ENCODE assay signal across 24 mouse cellular contexts in the genomic region with DNA sequence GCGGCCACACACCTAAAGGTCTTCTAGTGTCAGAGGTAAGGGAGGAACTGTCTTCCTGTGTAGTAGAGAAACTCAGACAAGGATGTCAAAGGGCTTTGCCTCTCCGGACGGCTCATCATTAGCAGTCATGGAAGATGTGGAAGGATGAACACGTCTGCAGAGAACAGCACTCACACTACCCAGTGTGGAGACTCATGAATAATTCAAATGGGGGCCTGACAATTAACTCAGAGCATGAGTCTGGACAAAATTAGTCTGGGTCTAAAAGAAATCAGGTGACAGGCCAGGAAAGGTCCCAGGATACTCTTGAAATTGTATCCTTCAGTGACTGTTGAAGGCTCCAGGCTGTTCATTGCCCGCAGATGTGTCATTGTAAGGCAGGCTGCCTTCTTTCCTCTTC. TPM values are rescaled to one million over a fixed set of nuclear protein-coding genes. Genes with fewer than 3 reads are reported as not detected.
A peak's percentile ranks its signal among the peaks of the same experiment; 100 is the strongest.
DNase-seq lines count a peak whose midpoint lies in the region; ATAC-seq and TF ChIP-seq lines count a peak whose summit lies in the region.
"Had no signal": no experiment of that assay in that cellular context is flagged by ENCODE, and none has a peak within 500 bp of the region (broad histone marks: within the 10 kb centered on the region; RNA-seq: fewer than 3 reads in every experiment).

No protein-coding gene starts in this region.

- no peak overlapping the region for H3K27ac ChIP-seq in forebrain, embryonic 14.5 days (ENCODE audit: low read depth, low read length)
- H3K27ac ChIP-seq in forebrain, postnatal 0 days (ENCODE audit: low read depth, low read length), result no peak overlapping the region
- H3K27ac ChIP-seq in neural tube, embryonic 12.5 days, result no peak overlapping the region
- H3K27ac ChIP-seq in midbrain, embryonic 12.5 days (replicated peaks), result 0 out of 2 replicates have a peak overlapping the region, but pooled peaks have one; percentile 10
- H3K27ac ChIP-seq: heart, adult 2 months had no signal

- no peak overlapping the region for H3K4me3 ChIP-seq in forebrain, embryonic 14.5 days (ENCODE audit: low read depth, low read length)
- H3K4me3 ChIP-seq in forebrain, postnatal 0 days (ENCODE audit: low read depth, low read length), result no peak overlapping the region
- no peak overlapping the region for H3K4me3 ChIP-seq in neural tube, embryonic 12.5 days
- no peak overlapping the region for H3K4me3 ChIP-seq in midbrain, embryonic 12.5 days
- H3K4me3 ChIP-seq: erythroblast, embryonic 14.5 days; heart, adult 2 months had no signal

- H3K9me3 ChIP-seq in forebrain, embryonic 14.5 days (replicated peaks; ENCODE audit: control insufficient read depth, low read length), result no peaks in the 10 kb centered on the region
- no peaks in the 10 kb centered on the region for H3K9me3 ChIP-seq in forebrain, postnatal 0 days (ENCODE audit: low read length)
- H3K9me3 ChIP-seq in neural tube, embryonic 12.5 days, result no peaks in the 10 kb centered on the region
- no peaks in the 10 kb centered on the region for H3K9me3 ChIP-seq in midbrain, embryonic 12.5 days

- TF ChIP-seq CTCF in forebrain, postnatal 0 days (IDR thresholded peaks at IDR 0.05; ENCODE audit: low read depth), result no peak

- peaks cover 6% of the 10 kb centered on the region; the same call in 1 of the 2 replicates for H3K4me1 ChIP-seq in forebrain, embryonic 14.5 days (ENCODE audit: control insufficient read depth, insufficient read depth, low read length)
- H3K4me1 ChIP-seq in forebrain, postnatal 0 days (ENCODE audit: insufficient read depth), result no peaks in the 10 kb centered on the region
- peaks cover 18% of the 10 kb centered on the region for H3K4me1 ChIP-seq in neural tube, embryonic 12.5 days
- H3K4me1 ChIP-seq in midbrain, embryonic 12.5 days, result peaks cover 23% of the 10 kb centered on the region

- no peak overlapping the region for H3K9ac ChIP-seq in forebrain, embryonic 14.5 days (ENCODE audit: low read length)
- no peak overlapping the region for H3K9ac ChIP-seq in forebrain, postnatal 0 days
- H3K9ac ChIP-seq in neural tube, embryonic 12.5 days, result no peak overlapping the region
- H3K9ac ChIP-seq in midbrain, embryonic 12.5 days (replicated peaks), result no peak overlapping the region

- 22% methylated on average over 5 of the region's 5 CpGs for WGBS in forebrain, embryonic 14.5 days
- WGBS in forebrain, postnatal 0 days, result 24% methylated on average over 5 of the region's 5 CpGs
- WGBS in neural tube, embryonic 12.5 days, result 42% methylated on average over 5 of the region's 5 CpGs
- WGBS in midbrain, embryonic 12.5 days, result 35% methylated on average over 5 of the region's 5 CpGs

- H3K4me2 ChIP-seq in forebrain, embryonic 14.5 days (ENCODE audit: low read length), result no peak overlapping the region
- H3K4me2 ChIP-seq in forebrain, postnatal 0 days (ENCODE audit: low read depth), result no peak overlapping the region
- H3K4me2 ChIP-seq in neural tube, embryonic 12.5 days (replicated peaks), result no peak overlapping the region; the same call in 1 of the 2 replicates
- H3K4me2 ChIP-seq in midbrain, embryonic 12.5 days (replicated peaks), result no peak overlapping the region
- H3K4me2 ChIP-seq: liver, embryonic 11.5 days had no signal

- DNase-seq in forebrain, embryonic 14.5 days (ENCODE audit: low spot score), result no peak
- DNase-seq in forebrain, postnatal 0 days, result no peak
- no peak for DNase-seq in neural tube, embryonic 10.5 days (ENCODE audit: extremely low spot score, low spot score)
- DNase-seq in right cerebral cortex, postnatal 10 days (ENCODE audit: low spot score in 2 of 2), result no peak
- DNase-seq in heart, adult 11 months, result no peak
- DNase-seq: adrenal gland, postnatal 36 days; B cell, adult 2 months; cerebellum, adult 18-20 months; cerebellum, postnatal 25 days; gastrocnemius, postnatal 10 days; heart, adult 2 months; kidney, adult 11 months; lung, adult 18-20 months; lung, postnatal 14 days; right cerebral cortex, adult 18-20 months; thymus, postnatal 36 days had no signal

- peaks cover 7% of the 10 kb centered on the region; the same call in 1 of the 2 replicates for H3K27me3 ChIP-seq in forebrain, embryonic 14.5 days (replicated peaks; ENCODE audit: control insufficient read depth, insufficient read depth, low read length)
- no peaks in the 10 kb centered on the region; the same call in 1 of the 2 replicates for H3K27me3 ChIP-seq in forebrain, postnatal 0 days (ENCODE audit: insufficient read depth, low read length)
- H3K27me3 ChIP-seq in neural tube, embryonic 12.5 days (replicated peaks), result no peaks in the 10 kb centered on the region; the same call in 1 of the 2 replicates
- peaks cover 60% of the 10 kb centered on the region for H3K27me3 ChIP-seq in midbrain, embryonic 12.5 days

- H3K36me3 ChIP-seq in forebrain, embryonic 14.5 days (ENCODE audit: control insufficient read depth, insufficient read depth, low read length), result no peaks in the 10 kb centered on the region
- H3K36me3 ChIP-seq in forebrain, postnatal 0 days (ENCODE audit: insufficient read depth), result no peaks in the 10 kb centered on the region
- no peaks in the 10 kb centered on the region for H3K36me3 ChIP-seq in neural tube, embryonic 12.5 days
- no peaks in the 10 kb centered on the region for H3K36me3 ChIP-seq in midbrain, embryonic 12.5 days

- ATAC-seq in forebrain, embryonic 14.5 days, result 0 out of 2 replicates have a peak, but pooled peaks have one; percentile 38
- no peak for ATAC-seq in forebrain, postnatal 0 days
- peak; percentile 62 for ATAC-seq in neural tube, embryonic 12.5 days (ENCODE audit: low FRiP score, low read depth)
- peak; percentile 50; the same call in 1 of the 2 replicates for ATAC-seq in midbrain, embryonic 12.5 days (ENCODE audit: low FRiP score, low read depth)

RNA-seq across cellular contexts. Expression of gene E2f8, which starts 9.6 kb away (rescaled TPM):
- 4.1 and 4.6 TPM in 2 replicates for polyA plus RNA-seq in forebrain, embryonic 14.5 days (2014; fragmentation: Nextera tagmentation; extraction: Ambion mirVana)
- total RNA-seq in forebrain, postnatal 0 days (2014; rRNA removed), result 0.92 and 2.0 TPM in 2 replicates
- polyA plus RNA-seq in forebrain, postnatal 0 days (2015; fragmentation: Nextera tagmentation; extraction: Ambion mirVana), result 1.0 and 1.1 TPM in 2 replicates
- polyA plus RNA-seq in neural tube, embryonic 12.5 days (2016; fragmentation: Nextera tagmentation; extraction: Ambion mirVana), result 9.2 and 12.6 TPM in 2 replicates
- 12.8 and 15.5 TPM in 2 replicates for polyA plus RNA-seq in midbrain, embryonic 12.5 days (2016; fragmentation: Nextera tagmentation; extraction: Ambion mirVana)

RNA-seq across cellular contexts. Expression of gene Nav2, which starts 17.5 kb away (rescaled TPM):
- 6.3 and 15.5 TPM in 2 replicates for polyA plus RNA-seq in forebrain, embryonic 14.5 days (2014; fragmentation: Nextera tagmentation; extraction: Ambion mirVana)
- total RNA-seq in forebrain, postnatal 0 days (2014; rRNA removed), result 44.0 and 46.9 TPM in 2 replicates
- 8.5 and 16.3 TPM in 2 replicates for polyA plus RNA-seq in forebrain, postnatal 0 days (2015; fragmentation: Nextera tagmentation; extraction: Ambion mirVana)
- 25.2 and 28.5 TPM in 2 replicates for polyA plus RNA-seq in neural tube, embryonic 12.5 days (2016; fragmentation: Nextera tagmentation; extraction: Ambion mirVana)
- 23.0 and 24.5 TPM in 2 replicates for polyA plus RNA-seq in midbrain, embryonic 12.5 days (2016; fragmentation: Nextera tagmentation; extraction: Ambion mirVana)

RNA-seq across cellular contexts. Expression of gene Csrp3, which starts 43.2 kb away (rescaled TPM):
- not detected in 2 replicates for polyA plus RNA-seq in forebrain, embryonic 14.5 days (2014; fragmentation: Nextera tagmentation; extraction: Ambion mirVana)
- 1.2 TPM in 1 of 2 replicates, not detected in the other for total RNA-seq in forebrain, postnatal 0 days (2014; rRNA removed)
- not detected in 2 replicates for polyA plus RNA-seq in forebrain, postnatal 0 days (2015; fragmentation: Nextera tagmentation; extraction: Ambion mirVana)
- polyA plus RNA-seq in neural tube, embryonic 12.5 days (2016; fragmentation: Nextera tagmentation; extraction: Ambion mirVana), result 0.67 and 3.0 TPM in 2 replicates
- polyA plus RNA-seq in midbrain, embryonic 12.5 days (2016; fragmentation: Nextera tagmentation; extraction: Ambion mirVana), result 0.27 and 0.56 TPM in 2 replicates
- total RNA-seq: adrenal gland, postnatal 36 days; layer of hippocampus, postnatal 10 days had no signal
- polyA plus RNA-seq: erythroblast, embryonic 14.5 days; large intestine, adult 2 months; small intestine, adult 2 months; testis, adult 2 months had no signal
